Mouse (Mus musculus): ENCODE results near the gene Tmem120a. TPM values are rescaled to one million over a fixed set of nuclear protein-coding genes. Genes with fewer than 3 reads are reported as not detected.

The Tmem120a gene
- polyA plus RNA-seq, 1 experiment from 2014 or later: 65.1 TPM

GRCm38 (mm10) chr5:135719586-135720120 lies 24.6 kb downstream of the Tmem120a start:
- no peak overlapping the region for H3K4me2 ChIP-seq (replicated peaks; ENCODE audit: low read depth, low read length)
- no peak overlapping the region for H3K9ac ChIP-seq (ENCODE audit: low read depth, low read length)
- H3K4me1 ChIP-seq (ENCODE audit: control insufficient read depth, insufficient read depth, low read length): peaks cover 6% of the 10 kb centered on the region
- peaks cover 17% of the 10 kb centered on the region for H3K36me3 ChIP-seq (ENCODE audit: control insufficient read depth, insufficient read depth, low read length)
- H3K27me3 ChIP-seq (ENCODE audit: control insufficient read depth, insufficient read depth, low read length): no peaks in the 10 kb centered on the region
- WGBS: 78% methylated on average over 10 of the region's 10 CpGs
- no peak for ATAC-seq (ENCODE audit: low FRiP score, low TSS enrichment)
- no peak overlapping the region for H3K4me3 ChIP-seq (ENCODE audit: low read length)
- H3K27ac ChIP-seq (ENCODE audit: low read depth, low read length): no peak overlapping the region
- no peaks in the 10 kb centered on the region for H3K9me3 ChIP-seq (ENCODE audit: control insufficient read depth, low read length)

GRCm38 (mm10) chr5:135715624-135716023 lies 28.6 kb downstream of the Tmem120a start:
- WGBS: 58% methylated on average over 10 of the region's 10 CpGs
- no peak overlapping the region for H3K4me3 ChIP-seq (ENCODE audit: low read length)
- no peak overlapping the region for H3K9ac ChIP-seq (ENCODE audit: low read depth, low read length)
- no peak overlapping the region for H3K27ac ChIP-seq (ENCODE audit: low read depth, low read length)
- H3K4me2 ChIP-seq (replicated peaks; ENCODE audit: low read depth, low read length): no peak overlapping the region
- no peaks in the 10 kb centered on the region for H3K27me3 ChIP-seq (ENCODE audit: control insufficient read depth, insufficient read depth, low read length)
- peaks cover 25% of the 10 kb centered on the region for H3K4me1 ChIP-seq (ENCODE audit: control insufficient read depth, insufficient read depth, low read length)
- no peak for ATAC-seq (ENCODE audit: low FRiP score, low TSS enrichment)
- H3K9me3 ChIP-seq (ENCODE audit: control insufficient read depth, low read length): no peaks in the 10 kb centered on the region
- peaks cover 17% of the 10 kb centered on the region for H3K36me3 ChIP-seq (ENCODE audit: control insufficient read depth, insufficient read depth, low read length)

GRCm38 (mm10) chr5:135713441-135714218 lies 30.6 kb downstream of the Tmem120a start:
- WGBS: 43% methylated on average over 16 of the region's 16 CpGs
- peaks cover 17% of the 10 kb centered on the region for H3K36me3 ChIP-seq (ENCODE audit: control insufficient read depth, insufficient read depth, low read length)
- no peak overlapping the region for H3K4me3 ChIP-seq (ENCODE audit: low read length)
- H3K27ac ChIP-seq (ENCODE audit: low read depth, low read length): peak overlapping the region; percentile 11; the same call in 1 of the 2 replicates
- no peak overlapping the region for H3K9ac ChIP-seq (ENCODE audit: low read depth, low read length)
- H3K4me1 ChIP-seq (ENCODE audit: control insufficient read depth, insufficient read depth, low read length): peaks cover 25% of the 10 kb centered on the region
- no peak; the same call in 1 of the 2 replicates for ATAC-seq (ENCODE audit: low FRiP score, low TSS enrichment)
- H3K27me3 ChIP-seq (ENCODE audit: control insufficient read depth, insufficient read depth, low read length): no peaks in the 10 kb centered on the region
- H3K4me2 ChIP-seq (replicated peaks; ENCODE audit: low read depth, low read length): peak overlapping the region; percentile 21; the same call in 1 of the 2 replicates
- no peaks in the 10 kb centered on the region for H3K9me3 ChIP-seq (ENCODE audit: control insufficient read depth, low read length)

- Histone ChIP-seq H3K4me3 (ENCODE audit: low read length) (no peak overlapping the region), H3K4me1 (ENCODE audit: control insufficient read depth, insufficient read depth, low read length) (peaks cover 25% of the 10 kb centered on the region), H3K27me3 (ENCODE audit: control insufficient read depth, insufficient read depth, low read length) (no peaks in the 10 kb centered on the region), H3K36me3 (ENCODE audit: control insufficient read depth, insufficient read depth, low read length) (peaks cover 14% of the 10 kb centered on the region), H3K27ac (ENCODE audit: low read depth, low read length) (peak overlapping the region; percentile 11; the same call in 1 of the 2 replicates), H3K9ac (ENCODE audit: low read depth, low read length) (no peak overlapping the region), H3K9me3 (ENCODE audit: control insufficient read depth, low read length) (no peaks in the 10 kb centered on the region), H3K4me2 (replicated peaks; ENCODE audit: low read depth, low read length) (no peak overlapping the region)
- no peak for ATAC-seq (ENCODE audit: low FRiP score, low TSS enrichment)
- 72% methylated on average over 4 of the region's 4 CpGs for WGBS
Measured at GRCm38 (mm10) chr5:135712803-135713202, 31.4 kb downstream of the Tmem120a start.

GRCm38 (mm10) chr5:135711582-135712355 lies 32.5 kb downstream of the Tmem120a start:
- ATAC-seq (ENCODE audit: low FRiP score, low TSS enrichment): peak; percentile 70
- peaks cover 25% of the 10 kb centered on the region for H3K4me1 ChIP-seq (ENCODE audit: control insufficient read depth, insufficient read depth, low read length)
- no peak overlapping the region for H3K4me3 ChIP-seq (ENCODE audit: low read length)
- no peaks in the 10 kb centered on the region for H3K27me3 ChIP-seq (ENCODE audit: control insufficient read depth, insufficient read depth, low read length)
- peak overlapping the region; percentile 3; the same call in 1 of the 2 replicates for H3K27ac ChIP-seq (ENCODE audit: low read depth, low read length)
- no peak overlapping the region for H3K9ac ChIP-seq (ENCODE audit: low read depth, low read length)
- 60% methylated on average over 13 of the region's 13 CpGs for WGBS
- H3K36me3 ChIP-seq (ENCODE audit: control insufficient read depth, insufficient read depth, low read length): peaks cover 16% of the 10 kb centered on the region; the same call in 1 of the 2 replicates
- H3K9me3 ChIP-seq (ENCODE audit: control insufficient read depth, low read length): no peaks in the 10 kb centered on the region
- no peak overlapping the region for H3K4me2 ChIP-seq (replicated peaks; ENCODE audit: low read depth, low read length)

GRCm38 (mm10) chr5:135710599-135711214 lies 33.5 kb downstream of the Tmem120a start:
- Histone ChIP-seq H3K9ac (ENCODE audit: low read depth, low read length) (no peak overlapping the region), H3K9me3 (ENCODE audit: control insufficient read depth, low read length) (no peaks in the 10 kb centered on the region), H3K36me3 (ENCODE audit: control insufficient read depth, insufficient read depth, low read length) (peaks cover 13% of the 10 kb centered on the region; the same call in 1 of the 2 replicates), H3K4me2 (replicated peaks; ENCODE audit: low read depth, low read length) (no peak overlapping the region), H3K4me1 (ENCODE audit: control insufficient read depth, insufficient read depth, low read length) (peaks cover 25% of the 10 kb centered on the region), H3K27me3 (ENCODE audit: control insufficient read depth, insufficient read depth, low read length) (no peaks in the 10 kb centered on the region), H3K27ac (ENCODE audit: low read depth, low read length) (peak overlapping the region; percentile 3; the same call in 1 of the 2 replicates), H3K4me3 (ENCODE audit: low read length) (no peak overlapping the region)
- ATAC-seq (ENCODE audit: low FRiP score, low TSS enrichment): no peak
- WGBS: 82% methylated on average over 7 of the region's 7 CpGs

- Histone ChIP-seq H3K4me3 (ENCODE audit: low read length) (no peak overlapping the region), H3K9ac (ENCODE audit: low read depth, low read length) (no peak overlapping the region), H3K36me3 (ENCODE audit: control insufficient read depth, insufficient read depth, low read length) (peaks cover 13% of the 10 kb centered on the region; the same call in 1 of the 2 replicates), H3K9me3 (ENCODE audit: control insufficient read depth, low read length) (no peaks in the 10 kb centered on the region), H3K4me1 (ENCODE audit: control insufficient read depth, insufficient read depth, low read length) (peaks cover 25% of the 10 kb centered on the region), H3K4me2 (replicated peaks; ENCODE audit: low read depth, low read length) (no peak overlapping the region), H3K27me3 (ENCODE audit: control insufficient read depth, insufficient read depth, low read length) (no peaks in the 10 kb centered on the region), H3K27ac (ENCODE audit: low read depth, low read length) (no peak overlapping the region)
- WGBS: 90% methylated on average over 5 of the region's 5 CpGs
- ATAC-seq (ENCODE audit: low FRiP score, low TSS enrichment): no peak
Measured at GRCm38 (mm10) chr5:135709716-135710115, 34.5 kb downstream of the Tmem120a start.

- Histone ChIP-seq H3K27me3 (ENCODE audit: control insufficient read depth, insufficient read depth, low read length) (no peaks in the 10 kb centered on the region), H3K4me3 (ENCODE audit: low read length) (no peak overlapping the region), H3K9ac (ENCODE audit: low read depth, low read length) (no peak overlapping the region), H3K9me3 (ENCODE audit: control insufficient read depth, low read length) (no peaks in the 10 kb centered on the region), H3K36me3 (ENCODE audit: control insufficient read depth, insufficient read depth, low read length) (peaks cover 13% of the 10 kb centered on the region; the same call in 1 of the 2 replicates), H3K27ac (ENCODE audit: low read depth, low read length) (no peak overlapping the region), H3K4me1 (ENCODE audit: control insufficient read depth, insufficient read depth, low read length) (peaks cover 11% of the 10 kb centered on the region), H3K4me2 (replicated peaks; ENCODE audit: low read depth, low read length) (no peak overlapping the region)
- no peak for ATAC-seq (ENCODE audit: low FRiP score, low TSS enrichment)
- 41% methylated on average over 1 of the region's 1 CpGs for WGBS
Measured at GRCm38 (mm10) chr5:135707855-135708254, 36.4 kb downstream of the Tmem120a start.
